ENCODE assay signal across 31 mouse cellular contexts in genomic region chr10:117726888-117727385, GRCm38 (mm10).
"Had no signal": no experiment of that assay in that cellular context is flagged by ENCODE, and none has a peak within 500 bp of the region (broad histone marks: within the 10 kb centered on the region; RNA-seq: fewer than 3 reads in every experiment).

No protein-coding gene starts in this region.

- H3K27ac ChIP-seq: limb, embryonic 10.5 days; limb, embryonic 12.5 days; limb, embryonic 13.5 days; liver, embryonic 13.5 days; liver, embryonic 14.5 days; liver, embryonic 15.5 days; lung, embryonic 15.5 days; macrophage; midbrain, embryonic 10.5 days; midbrain, embryonic 12.5 days; midbrain, embryonic 13.5 days; midbrain, embryonic 15.5 days; neural tube, embryonic 12.5 days; neural tube, embryonic 13.5 days had no signal

- H3K4me3 ChIP-seq: limb, embryonic 10.5 days; limb, embryonic 12.5 days; limb, embryonic 13.5 days; limb, embryonic 15.5 days; liver, embryonic 13.5 days; liver, embryonic 15.5 days; lung, embryonic 15.5 days; megakaryocyte, embryonic 14.5 days; midbrain, embryonic 10.5 days; midbrain, embryonic 12.5 days; midbrain, embryonic 13.5 days; midbrain, embryonic 15.5 days; myocyte; neural tube, embryonic 12.5 days; neural tube, embryonic 13.5 days had no signal

- DNase-seq: left cerebral cortex, postnatal 4 days; liver; liver, embryonic 13.5 days; liver, postnatal 0 days; lung, adult 18-20 months; lung, adult 2 months; lung, embryonic 14.5 days; lung, postnatal 10 days; lung, postnatal 14 days; lung, postnatal 36 days; midbrain, embryonic 14.5 days had no signal

- H3K4me1 ChIP-seq: limb, embryonic 10.5 days; limb, embryonic 12.5 days; limb, embryonic 13.5 days; midbrain, embryonic 10.5 days; midbrain, embryonic 12.5 days; midbrain, embryonic 13.5 days; midbrain, embryonic 15.5 days; neural tube, embryonic 12.5 days; neural tube, embryonic 13.5 days had no signal

- H3K36me3 ChIP-seq: limb, embryonic 10.5 days; limb, embryonic 12.5 days; limb, embryonic 13.5 days; limb, embryonic 15.5 days; liver, embryonic 13.5 days; liver, embryonic 15.5 days; lung, embryonic 15.5 days; midbrain, embryonic 10.5 days; midbrain, embryonic 12.5 days; midbrain, embryonic 13.5 days; midbrain, embryonic 15.5 days; neural tube, embryonic 12.5 days; neural tube, embryonic 13.5 days had no signal

- H3K9me3 ChIP-seq: limb, embryonic 10.5 days; limb, embryonic 12.5 days; limb, embryonic 13.5 days; limb, embryonic 15.5 days; liver, embryonic 13.5 days; liver, embryonic 15.5 days; lung, embryonic 15.5 days; megakaryocyte, embryonic 14.5 days; midbrain, embryonic 10.5 days; midbrain, embryonic 12.5 days; midbrain, embryonic 13.5 days; midbrain, embryonic 15.5 days; neural tube, embryonic 12.5 days; neural tube, embryonic 13.5 days had no signal

- H3K9ac ChIP-seq: limb, embryonic 12.5 days; limb, embryonic 13.5 days; limb, embryonic 15.5 days; liver, embryonic 13.5 days; liver, embryonic 14.5 days; liver, embryonic 15.5 days; liver, postnatal 0 days; lung, embryonic 14.5 days; lung, embryonic 15.5 days; midbrain, embryonic 12.5 days; midbrain, embryonic 13.5 days; midbrain, embryonic 15.5 days; neural tube, embryonic 12.5 days; neural tube, embryonic 13.5 days had no signal

- ATAC-seq: liver, postnatal 0 days; lung, postnatal 0 days; midbrain, embryonic 13.5 days; midbrain, embryonic 15.5 days; midbrain, embryonic 16.5 days had no signal

- H3K4me2 ChIP-seq: limb, embryonic 12.5 days; limb, embryonic 13.5 days; limb, embryonic 15.5 days; liver, embryonic 11.5 days; liver, embryonic 13.5 days; liver, embryonic 15.5 days; lung, embryonic 14.5 days; lung, embryonic 15.5 days; midbrain, embryonic 11.5 days; midbrain, embryonic 12.5 days; midbrain, embryonic 13.5 days; midbrain, embryonic 15.5 days; neural tube, embryonic 12.5 days; neural tube, embryonic 13.5 days had no signal

- H3K27me3 ChIP-seq: limb, embryonic 12.5 days; limb, embryonic 13.5 days; limb, embryonic 15.5 days; liver, embryonic 13.5 days; liver, embryonic 15.5 days; lung, embryonic 15.5 days; midbrain, embryonic 12.5 days; midbrain, embryonic 13.5 days; midbrain, embryonic 15.5 days; neural tube, embryonic 12.5 days; neural tube, embryonic 13.5 days had no signal
